Mouse (Mus musculus): ENCODE measurements around the gene Srd5a3.
"Not testable (repeated sequence)": the region's sequence is repeated elsewhere in the genome, so short reads cannot be mapped to it uniquely, and the experiment has no call there.

Gene Srd5a3

DNA sequence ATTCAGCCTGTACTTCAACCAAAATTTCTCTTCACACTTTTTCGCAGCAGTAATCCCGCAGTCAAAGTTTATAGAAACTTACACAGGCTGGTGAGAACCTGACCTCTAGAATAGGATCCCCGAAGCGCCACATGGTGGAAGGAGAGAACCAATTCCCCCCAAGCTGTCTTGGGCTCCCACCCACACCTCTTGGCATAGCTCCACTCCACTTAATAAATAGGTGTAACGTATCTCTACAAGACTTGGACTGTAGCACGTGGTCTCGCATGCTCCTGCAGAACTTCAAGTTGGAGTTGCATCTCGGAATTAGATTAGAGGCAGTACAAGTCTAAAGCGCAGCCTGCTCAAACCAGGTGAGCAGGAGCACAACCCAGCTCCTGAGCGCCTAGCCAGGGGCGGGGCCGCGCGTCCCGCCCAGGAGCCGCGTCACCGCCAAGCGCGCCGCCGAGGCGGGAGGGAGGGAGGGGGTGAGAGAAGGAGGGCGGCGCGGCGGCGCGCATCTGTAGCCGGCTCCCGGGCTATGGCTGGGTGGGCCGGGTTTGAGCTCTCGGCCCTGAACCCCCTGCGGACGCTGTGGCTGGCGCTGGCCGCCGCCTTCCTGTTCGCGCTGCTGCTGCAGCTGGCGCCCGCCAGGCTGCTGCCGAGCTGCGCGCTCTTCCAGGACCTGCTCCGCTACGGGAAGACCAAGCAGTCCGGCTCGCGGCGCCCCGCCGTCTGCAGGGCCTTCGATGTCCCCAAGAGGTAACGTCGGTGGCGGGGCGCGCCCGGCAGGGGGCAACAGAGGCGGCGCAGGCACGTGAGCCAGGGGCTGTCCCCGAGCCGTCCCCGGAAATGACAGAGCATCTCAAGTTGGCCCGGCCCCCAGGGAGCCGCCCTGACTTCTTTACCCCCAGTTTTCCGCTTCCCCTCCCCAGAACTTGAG, at the start of gene Srd5a3:
Srd5a3 (plus strand) TSS at position 464 of the 922 bp plus-strand sequence.
- DNase-seq (ENCODE audit: low read depth, low spot score) = peak; percentile 96

DNA sequence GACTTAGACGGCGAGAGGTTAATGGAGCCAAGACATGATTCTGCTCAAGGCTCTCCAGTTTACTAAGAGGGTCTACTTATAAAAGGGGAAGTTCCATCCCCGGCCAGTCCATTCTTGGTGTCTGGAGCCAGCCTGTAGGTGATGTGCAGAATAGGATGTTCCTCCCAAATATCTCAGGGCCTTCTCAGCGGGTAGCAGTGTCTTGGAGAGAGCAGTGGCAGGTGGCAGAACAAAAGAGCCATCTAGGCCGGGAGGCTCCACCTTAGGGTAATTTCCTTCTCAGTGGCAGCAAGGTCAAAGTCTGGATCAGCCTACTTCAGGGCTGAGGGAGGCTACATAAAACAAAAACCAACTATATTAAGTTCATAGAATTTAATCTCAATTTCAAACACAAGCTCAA, 36.3 kb upstream of the Srd5a3 start:
- DNase-seq (ENCODE audit: low read depth, low spot score) = not testable (repeated sequence)

DNA sequence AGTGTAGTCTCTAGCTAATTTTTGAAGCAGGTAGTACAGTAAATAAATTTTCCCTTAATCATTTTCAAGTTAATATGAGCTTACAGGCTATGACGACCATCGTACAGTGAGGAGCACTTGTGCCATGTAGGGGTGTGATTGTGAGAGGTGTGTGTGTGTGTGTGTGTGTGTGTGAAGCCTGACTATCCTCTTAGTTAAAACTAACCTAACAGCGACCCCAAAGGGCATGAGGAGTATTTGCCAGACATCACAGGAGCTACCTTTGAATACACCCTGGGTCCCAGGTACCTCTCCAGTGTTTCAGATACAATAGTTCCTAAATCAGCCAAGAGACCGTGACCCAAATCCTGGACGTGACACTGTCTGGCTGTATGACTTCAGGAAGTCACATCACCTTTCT, 32.8 kb upstream of the Srd5a3 start:
- DNase-seq (ENCODE audit: low read depth, low spot score) = no peak

DNA sequence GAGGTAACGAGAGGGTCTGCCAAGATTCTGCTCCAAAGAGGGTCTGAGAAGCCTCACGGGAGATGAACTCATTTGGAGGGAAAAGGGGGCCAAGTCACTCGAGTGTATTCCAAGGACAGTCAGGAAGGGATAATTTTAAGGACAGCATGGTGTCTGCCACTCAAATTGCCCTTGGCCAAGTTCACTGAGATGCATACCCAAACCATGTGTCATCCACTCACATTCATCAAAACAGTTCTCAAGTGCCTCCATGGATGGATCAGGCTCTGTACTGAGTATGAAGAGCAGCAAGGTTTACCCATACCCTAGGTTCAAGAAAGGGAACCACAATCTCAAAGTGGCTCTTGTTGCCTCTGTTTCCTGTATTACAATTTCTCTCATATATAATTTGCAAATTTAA, 31.6 kb upstream of the Srd5a3 start:
- DNase-seq (ENCODE audit: low read depth, low spot score) = peak; percentile 70

DNA sequence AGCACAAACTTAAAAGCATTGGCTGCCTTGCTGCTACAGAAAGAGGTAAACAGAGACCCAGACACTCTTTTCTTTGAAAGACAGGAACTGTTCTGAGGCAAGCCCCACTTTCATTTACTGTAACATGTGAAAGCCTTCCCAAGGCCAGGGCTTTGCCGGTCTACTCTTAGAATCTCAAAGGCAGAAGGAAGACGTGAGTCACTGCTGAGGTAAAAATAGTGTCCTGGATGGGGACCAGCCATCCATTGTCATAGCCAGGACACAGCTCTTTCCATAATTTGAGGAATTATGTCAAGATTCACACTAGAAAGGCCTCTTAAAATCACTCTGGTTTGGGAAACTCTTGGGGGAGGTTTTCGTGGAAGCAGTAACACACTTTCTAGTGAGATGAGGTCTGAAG, 28.9 kb upstream of the Srd5a3 start:
- DNase-seq (ENCODE audit: low read depth, low spot score) = peak; percentile 14

DNA sequence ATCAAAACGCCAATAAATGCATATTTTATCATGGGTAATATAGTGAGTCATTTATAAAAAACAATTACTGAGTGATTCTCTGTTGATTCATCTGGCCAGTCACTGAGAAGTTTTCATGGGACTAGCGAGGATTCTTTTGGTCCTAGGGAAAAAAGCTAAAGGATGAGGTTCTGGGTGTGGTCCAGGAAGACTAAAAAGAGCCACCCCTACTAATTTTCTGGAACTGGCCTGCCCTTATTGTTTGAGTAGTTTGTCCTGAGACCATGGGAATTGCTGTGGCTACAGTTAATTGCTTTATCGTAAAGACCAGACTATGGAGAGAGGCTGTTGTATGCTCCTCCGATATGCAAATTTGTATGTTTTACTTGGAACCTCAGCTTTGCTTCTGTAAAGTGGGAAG, 28.1 kb upstream of the Srd5a3 start:
- no peak for DNase-seq (ENCODE audit: low read depth, low spot score)

DNA sequence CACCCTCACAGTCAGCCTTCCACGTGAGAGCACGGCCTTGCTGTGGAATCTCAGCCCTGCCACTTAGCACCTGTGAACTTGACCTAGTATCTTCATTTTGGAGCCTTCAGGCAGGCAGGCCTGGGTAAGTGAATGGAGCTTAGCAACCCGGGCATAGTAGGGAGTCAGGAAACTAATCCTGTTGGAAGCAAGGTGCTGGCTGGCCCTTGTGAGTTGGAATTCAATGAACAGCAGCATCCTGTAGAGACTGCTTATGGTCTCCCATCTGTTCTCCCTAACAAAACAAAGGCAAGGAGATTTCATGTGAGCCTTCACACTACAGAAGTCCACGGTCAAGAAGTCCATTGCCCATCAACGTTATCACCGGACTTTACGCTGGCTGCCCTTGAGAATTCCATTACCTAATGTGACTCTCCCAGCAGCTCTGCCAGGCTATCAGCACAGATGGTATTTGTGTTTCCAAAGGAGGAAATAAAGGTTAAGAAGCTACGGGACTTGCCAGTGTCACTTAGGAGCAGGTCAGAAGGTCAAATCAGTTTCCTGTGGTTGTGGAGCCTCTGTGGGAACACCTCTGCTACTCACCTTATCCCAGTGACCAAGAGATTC, 24.5 kb upstream of the Srd5a3 start:
- DNase-seq (ENCODE audit: low read depth, low spot score) = no peak

DNA sequence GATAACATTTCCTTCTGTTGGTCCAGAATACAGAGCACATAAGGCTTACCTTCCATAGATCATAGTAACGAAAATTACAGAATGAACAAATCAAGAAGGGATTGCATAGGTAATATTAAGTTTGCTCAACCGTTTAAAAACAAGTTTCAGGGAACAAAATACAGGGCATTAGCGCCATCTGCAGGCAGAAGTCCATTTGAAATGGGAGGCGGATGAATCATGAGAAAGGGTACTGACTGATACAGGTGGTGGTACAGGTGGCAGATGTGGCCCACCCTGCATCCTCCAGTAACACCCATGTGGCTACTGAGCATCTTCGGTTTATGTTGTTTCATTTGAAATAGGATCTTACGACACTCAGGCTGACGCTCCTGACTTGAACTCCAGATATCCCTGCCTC, 21.6 kb upstream of the Srd5a3 start:
- peak; percentile 78 for DNase-seq (ENCODE audit: low read depth, low spot score)

DNA sequence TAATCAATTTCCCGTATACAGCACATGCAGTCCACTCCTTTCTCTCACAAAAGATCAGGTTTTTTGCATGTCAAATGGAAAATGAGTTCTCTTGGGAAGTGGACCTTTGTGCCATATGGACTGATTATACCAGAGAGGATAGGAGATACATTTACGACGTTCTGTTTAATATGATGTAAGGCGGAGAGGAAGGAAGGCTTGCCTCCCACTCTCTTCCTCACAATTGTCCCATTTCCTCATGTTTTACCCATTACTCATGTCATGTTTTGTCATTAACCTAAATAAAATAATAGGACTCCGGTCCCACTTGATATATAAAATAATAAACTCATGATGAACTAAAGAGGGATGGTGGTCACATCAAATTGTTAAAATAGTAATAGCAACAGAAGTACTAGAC, 19.4 kb upstream of the Srd5a3 start:
- DNase-seq (ENCODE audit: low read depth, low spot score) = no peak

DNA sequence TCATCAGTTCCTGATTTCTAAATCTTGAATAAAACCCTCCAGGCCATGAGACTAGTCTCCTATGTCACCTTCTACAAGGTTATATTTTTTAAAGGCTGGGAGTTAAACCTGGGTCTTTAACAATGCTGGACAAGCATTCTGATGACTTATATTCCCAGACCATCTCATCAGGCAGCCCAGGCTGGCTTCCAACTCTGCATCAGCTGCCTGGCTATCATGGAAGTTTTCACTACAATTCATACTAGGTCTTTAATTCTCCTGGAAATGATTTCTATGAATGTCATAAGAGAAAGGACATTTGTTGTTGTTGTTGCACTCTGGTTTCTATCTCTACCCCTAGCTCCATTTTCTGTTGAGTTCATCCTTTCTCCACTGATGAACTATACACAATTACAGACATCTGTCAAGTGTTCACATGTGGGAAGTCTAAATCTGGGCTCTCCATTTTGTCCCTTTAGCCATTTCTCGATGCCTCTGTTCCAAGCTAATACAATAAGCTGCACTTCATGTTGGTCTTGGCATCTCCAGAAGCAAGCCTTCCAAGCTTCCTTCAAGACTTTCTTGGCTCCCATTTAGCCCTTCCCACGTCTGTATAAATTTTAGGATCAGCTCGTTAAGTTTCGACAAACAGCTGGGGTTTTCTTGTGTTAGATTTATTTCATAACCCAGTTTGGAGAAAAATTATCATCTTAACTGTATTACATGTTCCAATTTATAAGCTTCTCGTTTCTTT, 12.3 kb upstream of the Srd5a3 start:
- no peak for DNase-seq (ENCODE audit: low read depth, low spot score)

DNA sequence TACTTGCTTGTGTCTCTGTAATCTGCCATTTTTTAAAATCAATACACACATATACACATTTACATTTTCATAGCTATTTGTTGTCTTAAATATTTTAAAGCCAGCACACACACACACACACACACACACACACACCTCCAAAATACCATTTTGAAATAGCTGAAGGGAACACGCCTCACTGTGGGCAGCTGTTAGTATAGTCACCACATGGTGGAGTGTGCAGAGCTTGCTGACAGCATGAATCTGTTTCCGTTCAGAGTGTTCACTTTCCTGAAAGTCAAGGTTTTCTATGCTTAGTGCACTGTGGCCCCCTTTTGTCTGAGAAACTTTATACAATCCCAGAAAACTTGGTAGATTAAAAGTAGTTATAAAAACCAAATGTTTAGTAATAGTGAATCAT, 9.8 kb upstream of the Srd5a3 start:
- DNase-seq (ENCODE audit: low read depth, low spot score) = no peak

DNA sequence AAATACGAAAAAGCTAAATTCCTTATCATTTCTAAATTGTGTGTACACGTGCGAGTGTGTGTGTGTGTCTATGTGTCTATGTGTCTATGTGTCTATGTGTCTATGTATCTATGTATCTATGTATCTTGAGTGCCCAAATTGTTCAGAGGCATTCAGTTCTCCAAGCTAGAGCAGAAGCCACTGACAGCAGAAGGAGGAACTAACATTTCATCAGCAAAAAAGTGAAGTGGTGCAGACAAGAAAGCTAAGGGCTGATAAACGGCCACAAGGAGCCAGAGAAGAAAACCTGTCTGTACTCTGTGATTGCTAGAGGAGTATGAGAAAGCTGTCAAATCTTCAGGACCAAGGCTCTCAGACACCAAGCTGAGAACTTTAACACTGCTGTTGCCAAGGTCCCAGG, 8.1 kb upstream of the Srd5a3 start:
- no peak for DNase-seq (ENCODE audit: low read depth, low spot score)

DNA sequence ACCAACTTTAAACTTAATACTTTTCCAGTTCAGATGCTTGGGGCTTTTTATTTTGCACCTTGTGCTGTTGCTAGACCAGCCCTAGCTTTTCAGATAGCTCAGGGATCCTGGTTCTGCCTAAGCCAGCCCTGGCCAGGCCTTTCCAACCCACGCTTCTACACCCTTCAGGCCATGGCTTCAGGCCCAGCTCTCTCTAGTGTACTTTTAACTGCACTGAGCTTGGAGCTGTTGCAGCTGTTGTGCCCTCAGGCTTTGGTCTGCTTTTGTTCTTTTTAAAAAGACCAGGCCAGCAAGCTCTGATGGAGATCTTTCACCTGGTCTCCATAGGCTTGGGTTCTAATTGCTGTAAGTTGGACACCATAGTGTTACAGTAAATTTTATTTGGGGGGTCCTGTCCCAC, 4.4 kb upstream of the Srd5a3 start:
- no peak for DNase-seq (ENCODE audit: low read depth, low spot score)

DNA sequence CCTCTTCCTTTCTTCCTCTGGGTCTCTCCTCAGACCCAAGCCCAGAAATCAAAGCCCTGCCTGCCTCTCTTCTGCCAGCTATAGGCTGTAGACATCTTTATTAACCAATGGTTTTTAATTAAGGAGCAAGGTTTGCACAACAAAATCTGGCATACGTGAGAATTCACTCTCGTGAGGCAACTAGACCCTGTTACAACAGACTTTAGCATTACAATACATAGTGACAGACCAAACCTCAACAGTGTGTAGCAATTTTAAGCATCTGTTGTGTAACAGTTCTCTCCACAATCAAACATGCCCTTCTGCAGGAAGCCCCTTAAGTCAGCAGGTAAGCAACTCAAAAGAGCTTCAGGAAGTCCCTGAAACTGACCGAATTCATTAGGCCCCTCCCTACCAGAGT, 3.8 kb upstream of the Srd5a3 start:
- no peak for DNase-seq (ENCODE audit: low read depth, low spot score)

DNA sequence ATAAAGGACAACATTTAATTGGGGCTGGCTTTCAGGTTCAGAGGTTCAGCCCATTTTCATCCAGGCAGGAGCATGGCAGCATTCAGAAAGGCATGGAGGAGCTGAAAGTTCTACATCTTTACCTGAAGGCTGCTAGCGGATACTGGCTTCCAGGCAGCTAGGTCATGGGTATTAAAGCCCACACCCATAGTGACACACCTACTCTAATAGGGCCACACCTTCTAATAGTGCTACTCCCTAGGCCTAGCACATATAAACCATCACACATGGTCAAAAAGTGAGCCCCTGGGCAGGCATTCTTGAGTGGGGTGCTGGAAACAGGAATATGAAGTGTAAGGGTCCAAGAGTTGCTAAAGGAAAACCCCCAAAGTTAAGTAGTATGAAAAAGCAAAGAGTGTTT, 2.5 kb upstream of the Srd5a3 start:
- no peak for DNase-seq (ENCODE audit: low read depth, low spot score)

DNA sequence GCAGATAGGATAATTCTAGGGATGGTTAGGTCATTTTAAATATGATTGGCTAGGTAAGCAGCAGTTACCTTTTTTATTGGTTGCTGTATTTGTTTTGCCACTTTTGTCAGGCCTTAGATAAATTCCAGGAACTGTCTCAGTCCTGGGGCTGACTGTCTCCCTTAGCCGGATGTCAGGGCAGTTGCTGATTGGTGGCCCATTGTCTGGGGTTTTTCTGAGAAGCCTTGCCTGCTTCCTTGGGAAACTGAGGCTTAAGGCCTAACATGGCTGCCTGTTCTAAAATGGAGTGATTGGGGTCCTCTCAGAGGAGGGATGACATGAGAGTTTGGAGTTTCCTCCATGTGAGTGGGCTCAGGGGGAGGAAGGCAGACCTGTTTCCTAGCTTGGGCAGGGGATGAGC, 2.0 kb upstream of the Srd5a3 start:
- no peak for DNase-seq (ENCODE audit: low read depth, low spot score)

DNA sequence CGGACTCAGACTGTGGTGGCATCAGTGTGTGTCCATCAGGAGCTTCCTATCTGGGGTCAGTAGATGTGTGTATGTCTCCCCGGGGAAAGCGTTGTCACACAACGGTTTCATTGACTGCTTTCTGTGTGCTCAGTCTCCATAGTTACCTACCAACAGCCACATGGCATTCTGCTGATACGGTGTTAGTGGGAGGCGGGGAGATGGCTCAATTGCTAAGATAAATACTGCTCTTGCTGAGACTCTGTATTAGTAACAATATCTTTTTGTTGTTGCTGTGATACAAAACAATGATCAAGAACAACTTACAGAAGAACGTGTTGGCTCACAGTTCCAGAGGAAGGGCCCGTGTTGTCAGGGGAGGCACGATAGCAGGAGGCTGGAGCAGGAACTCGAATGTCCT, 1.6 kb upstream of the Srd5a3 start:
- no peak for DNase-seq (ENCODE audit: low read depth, low spot score)

DNA sequence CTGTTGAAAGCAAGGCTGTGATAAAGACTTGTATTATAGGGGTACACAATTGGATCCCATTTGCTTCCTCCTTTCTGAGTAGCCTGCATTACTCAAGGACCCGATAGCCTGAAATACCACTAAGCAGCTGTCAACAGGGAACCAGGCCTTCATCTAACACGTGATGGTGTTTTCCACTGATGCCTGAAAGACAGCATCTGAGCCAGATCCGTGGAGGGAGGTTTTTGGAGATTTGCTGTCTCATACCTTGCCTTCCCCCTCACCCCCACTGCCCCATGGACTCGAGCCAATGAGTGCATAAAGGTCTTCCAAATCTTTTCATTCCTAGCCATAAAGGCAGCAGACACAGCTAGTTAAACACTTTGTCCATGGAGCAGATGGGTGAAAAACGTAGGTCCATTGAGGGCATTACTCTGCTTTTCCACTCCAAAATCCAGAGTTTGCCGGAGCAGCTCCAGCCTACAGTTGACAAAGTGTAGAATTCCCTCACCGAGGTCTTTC, 850 bp upstream of the Srd5a3 start:
- no peak for DNase-seq (ENCODE audit: low read depth, low spot score)

DNA sequence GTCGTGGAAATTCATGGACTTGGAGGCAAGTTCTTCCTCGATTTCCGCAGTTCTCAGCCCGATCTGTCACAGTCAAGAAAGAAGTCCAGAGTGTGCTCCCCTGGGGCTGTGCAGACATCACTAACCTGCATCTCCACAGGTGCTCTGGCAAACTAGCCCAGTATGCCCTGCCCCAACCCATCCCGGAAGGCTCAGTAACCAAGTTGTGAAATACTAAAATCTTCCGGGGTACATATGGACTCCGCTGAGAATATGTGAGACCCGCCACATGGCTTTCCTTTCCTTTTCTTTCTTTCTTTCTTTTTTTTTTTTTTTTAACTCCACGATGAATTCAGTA, 627 bp downstream of the Srd5a3 start:
- no peak for DNase-seq (ENCODE audit: low read depth, low spot score)

DNA sequence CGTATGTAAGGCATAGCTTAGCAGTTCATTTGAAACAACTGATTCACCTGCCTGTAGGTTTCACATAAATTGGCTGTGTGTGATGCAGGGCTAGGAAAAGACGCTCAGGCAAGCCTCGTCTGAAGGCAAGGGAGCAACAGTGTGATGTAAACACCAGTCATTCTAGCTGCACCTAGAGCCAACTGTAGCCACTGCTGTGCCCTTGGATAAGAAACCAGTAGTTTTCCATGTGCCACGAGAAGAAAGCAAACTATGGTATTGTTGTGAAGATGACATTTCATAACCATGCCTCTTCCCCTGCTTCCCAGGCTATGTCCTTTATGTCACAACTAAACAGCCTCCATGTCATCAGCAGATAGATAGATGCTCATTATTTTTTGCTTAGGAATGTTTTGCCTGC, 3.3 kb downstream of the Srd5a3 start:
- no peak for DNase-seq (ENCODE audit: low read depth, low spot score)

DNA sequence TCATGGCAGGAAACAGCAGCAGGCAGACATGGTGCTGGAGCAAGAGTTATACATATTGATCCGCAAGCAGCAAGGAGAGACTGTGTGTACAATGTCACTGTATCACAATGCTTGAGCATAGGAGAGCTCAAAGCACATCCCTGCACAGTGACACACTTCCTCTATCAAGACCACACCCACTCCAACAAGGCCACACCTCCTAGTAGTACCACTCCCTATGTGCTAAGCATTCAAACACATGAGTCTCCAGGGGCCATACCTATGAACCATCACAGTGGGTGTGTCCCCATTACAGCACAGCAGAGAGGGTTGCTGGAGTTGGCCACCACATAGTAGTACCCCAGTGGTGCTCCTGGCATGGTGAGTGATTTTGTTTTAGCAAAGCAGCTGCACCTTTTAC, 6.3 kb downstream of the Srd5a3 start:
- DNase-seq (ENCODE audit: low read depth, low spot score) = peak; percentile 18

DNA sequence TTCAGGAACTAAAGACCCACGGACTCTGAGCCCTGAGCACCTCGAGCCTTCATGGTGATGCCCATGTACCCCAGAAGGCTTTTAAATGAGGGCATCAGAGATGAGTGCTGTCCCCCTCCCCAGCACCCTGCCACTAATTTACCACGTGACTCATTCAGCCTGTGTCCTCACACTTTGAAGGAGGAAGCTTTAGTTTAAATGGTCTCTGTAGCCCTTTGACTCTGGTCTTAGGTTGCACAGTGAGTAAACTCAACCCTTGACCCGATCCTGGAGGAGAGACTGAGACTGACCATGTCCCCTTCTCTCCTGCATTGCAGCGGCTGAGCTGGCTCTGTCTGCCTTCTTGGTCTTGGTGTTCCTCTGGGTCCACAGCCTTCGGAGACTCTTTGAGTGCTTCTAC, 9.4 kb downstream of the Srd5a3 start:
- no peak for DNase-seq (ENCODE audit: low read depth, low spot score)

DNA sequence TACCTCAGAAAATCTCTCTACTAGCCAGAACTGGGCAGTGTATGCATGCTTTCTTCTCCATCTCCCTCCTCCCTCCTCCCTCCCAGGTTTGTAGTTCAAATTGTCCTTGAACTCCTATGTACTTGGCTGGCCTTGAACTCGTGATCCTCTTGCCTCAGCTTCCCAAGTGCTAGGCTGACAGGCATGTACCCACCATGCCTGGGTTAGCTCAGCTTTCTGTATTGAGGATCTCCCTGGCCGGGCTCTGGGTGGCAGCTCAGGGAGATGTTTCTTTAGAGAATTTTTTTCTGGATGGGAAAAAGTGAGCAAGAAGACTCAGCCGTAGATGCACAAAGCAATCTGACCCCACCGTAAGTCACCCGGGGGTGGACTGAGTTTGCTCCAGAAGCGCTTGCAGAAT, 12.9 kb downstream of the Srd5a3 start:
- DNase-seq (ENCODE audit: low read depth, low spot score) = no peak

Measured in 3T3-L1 (cell line).